Mouse (Mus musculus): ENCODE results near the gene 5730522E02Rik.

The 5730522E02Rik gene

DNA sequence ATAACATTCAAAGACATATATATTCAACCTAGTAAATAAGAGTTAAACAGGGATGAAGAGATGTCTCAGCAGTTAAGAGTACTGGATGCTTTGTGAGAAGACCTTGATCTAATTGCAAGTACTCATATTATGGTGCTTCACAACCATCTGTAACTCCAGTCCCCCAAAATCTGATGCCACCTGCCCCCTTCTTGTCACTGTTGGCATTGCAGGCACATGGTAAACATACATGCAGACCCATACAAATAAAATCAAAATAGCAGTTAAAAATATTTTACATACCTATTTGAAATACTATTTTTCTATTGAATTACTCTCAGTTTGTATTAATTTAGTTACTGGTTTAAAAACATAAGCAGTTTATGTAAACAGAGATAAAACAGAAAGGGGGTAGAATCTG is 84.6 kb downstream of the 5730522E02Rik start:
- no peak for DNase-seq

DNA sequence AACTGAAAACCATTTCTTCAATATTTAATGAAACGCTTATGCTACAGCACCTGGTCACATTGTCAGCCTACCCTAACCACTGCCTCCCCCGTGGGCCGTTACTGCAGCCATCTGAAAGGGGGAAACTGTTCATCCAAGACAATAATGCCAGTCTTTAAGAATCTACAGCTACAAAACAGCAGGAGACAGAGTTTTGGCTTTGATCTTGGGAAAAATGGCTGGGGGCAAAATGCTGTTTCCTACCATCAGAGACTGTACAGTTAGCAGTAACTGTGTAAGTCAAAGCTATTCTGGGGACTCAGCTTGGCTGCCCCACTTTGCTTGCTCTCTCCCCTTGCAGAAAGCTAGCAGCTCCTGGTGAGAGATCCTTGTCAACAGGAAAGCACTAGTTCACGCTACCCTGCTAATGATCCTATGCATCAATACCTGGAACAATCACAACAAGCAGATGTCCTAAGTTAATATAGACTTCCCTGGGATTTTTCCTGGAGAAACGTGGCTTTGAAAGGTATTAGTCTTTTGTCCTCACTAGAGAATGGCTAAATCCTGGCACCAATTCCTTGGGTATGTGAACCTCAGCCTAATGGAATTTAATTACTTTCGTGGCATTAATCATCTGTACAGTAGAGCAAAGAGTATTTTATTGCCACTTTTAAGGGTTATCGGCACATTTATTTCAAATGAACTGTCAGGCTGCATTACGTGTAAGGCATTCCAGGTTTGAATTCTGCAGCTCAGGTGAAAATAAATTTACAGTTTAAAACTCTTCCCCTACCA is 89.6 kb downstream of the 5730522E02Rik start:
- DNase-seq: no peak

DNA sequence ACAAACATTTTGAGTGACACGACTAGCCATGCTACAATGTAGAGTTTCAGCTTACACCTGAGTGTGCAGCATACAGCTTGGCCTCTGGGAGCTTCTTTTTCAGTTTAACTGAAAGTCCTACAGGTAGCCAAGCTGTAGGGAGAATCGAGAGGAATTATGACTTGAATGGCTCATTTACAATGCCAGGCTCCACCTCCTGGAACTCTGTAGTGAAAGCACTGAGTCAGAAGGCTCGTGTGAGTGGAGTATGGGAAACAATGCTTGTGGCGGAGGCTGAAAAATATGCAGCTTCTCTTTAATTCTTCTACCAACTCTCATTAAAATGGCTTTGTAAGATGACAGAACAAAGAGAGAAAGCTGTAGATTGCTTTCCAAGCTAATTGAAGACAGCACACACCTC is 92.9 kb downstream of the 5730522E02Rik start:
- DNase-seq: no peak

DNA sequence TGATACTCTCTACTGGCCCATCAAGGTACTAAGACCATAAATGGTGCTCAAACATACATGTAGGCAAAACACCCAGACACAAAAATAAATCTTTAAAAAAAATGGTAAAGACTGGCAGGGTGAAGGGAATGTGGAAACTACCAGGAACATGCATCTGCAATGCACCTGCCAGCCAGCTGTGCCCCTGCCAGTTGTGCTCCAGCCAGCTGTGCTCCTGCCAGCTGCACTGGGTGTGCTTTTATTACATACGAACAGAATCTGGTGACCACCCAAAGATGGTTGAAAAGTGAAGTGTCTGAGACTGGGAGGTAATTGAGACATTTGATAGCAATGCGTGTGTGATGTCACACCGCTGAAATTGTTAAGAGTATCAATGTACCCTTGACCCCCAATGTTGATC is 98.4 kb downstream of the 5730522E02Rik start:
- no peak for DNase-seq

DNA sequence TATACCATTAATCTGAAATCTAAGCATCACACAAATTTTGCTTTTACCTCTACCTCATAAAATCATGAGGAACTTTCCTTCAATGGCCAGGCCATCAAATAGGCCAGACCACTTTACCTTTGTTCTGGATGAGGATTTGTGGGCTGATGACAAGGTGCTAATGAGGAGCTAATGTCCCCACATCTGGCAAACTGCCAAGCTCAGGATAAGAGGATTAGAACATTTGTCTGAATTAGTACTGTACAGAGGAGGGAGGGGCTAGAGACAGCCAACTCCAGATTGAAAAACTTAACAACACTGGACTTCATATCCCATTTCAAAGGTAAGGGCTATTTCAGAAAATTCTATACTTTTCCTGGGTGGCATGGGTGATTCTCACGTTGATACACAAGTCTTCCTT is 101.9 kb downstream of the 5730522E02Rik start:
- no peak for DNase-seq

DNA sequence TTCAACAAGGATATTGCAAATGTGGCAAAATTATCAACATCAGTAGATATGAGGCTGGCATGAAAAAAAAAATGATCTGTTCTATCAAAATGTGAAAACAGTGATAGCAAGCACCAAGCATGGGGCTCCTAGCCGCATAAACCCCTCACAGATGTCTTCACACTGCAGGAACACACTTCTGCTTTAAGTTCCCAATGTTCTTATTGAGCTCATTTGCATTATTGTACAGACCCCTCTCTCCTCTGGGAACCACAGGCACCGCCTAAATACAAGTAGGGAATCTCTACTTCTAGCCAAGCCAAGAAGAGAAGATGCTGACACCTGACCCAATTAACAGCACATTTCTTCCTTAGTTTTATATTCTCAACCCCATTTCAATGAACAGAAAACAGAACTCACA is 105.9 kb downstream of the 5730522E02Rik start:
- DNase-seq: no peak

GRCm38 (mm10) chr11:26103698-26104097 is 106.9 kb downstream of the 5730522E02Rik start:
- DNase-seq: no peak

- no peak for DNase-seq
Measured at GRCm38 (mm10) chr11:26102878-26103277, 107.7 kb downstream of the 5730522E02Rik start.

DNA sequence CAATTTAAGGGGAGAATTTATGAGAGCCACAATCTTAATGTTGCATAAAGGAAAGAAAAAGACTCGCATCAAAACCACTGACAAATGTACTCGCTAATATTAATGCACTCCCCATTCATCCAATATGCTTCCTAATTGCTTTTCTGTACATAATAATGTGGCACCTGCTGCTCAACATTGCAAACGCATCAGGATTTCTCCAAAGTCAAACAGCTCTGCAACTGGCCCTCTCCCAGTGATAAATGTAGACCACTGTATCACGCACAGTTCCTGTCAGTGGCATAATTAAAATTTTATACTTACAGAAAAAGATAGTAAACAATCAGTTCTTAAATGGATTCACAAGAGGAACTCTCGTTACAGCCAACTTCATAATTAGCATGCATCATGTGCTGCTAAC is 110.5 kb downstream of the 5730522E02Rik start:
- no peak for DNase-seq

DNA sequence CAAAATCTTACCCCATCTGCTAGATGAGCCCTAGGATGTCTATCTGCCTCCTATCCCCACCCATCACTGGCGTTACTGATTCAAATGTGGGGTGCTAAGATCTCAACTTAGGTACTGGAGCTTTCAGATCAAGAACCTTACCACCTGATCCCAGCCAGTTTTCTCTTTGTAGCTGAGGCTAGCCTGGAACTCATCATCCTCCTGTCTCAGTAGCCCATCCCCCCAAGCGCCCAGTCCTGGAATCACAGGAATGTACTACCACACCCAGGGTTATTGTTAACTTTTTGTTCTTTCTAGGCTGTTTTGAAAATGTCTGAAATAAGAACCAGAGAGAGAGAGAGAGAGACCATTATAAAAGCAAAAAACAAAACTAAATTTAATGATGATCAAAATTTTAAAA is 111.6 kb downstream of the 5730522E02Rik start:
- no peak for DNase-seq

- no peak for DNase-seq
Measured at GRCm38 (mm10) chr11:26096095-26096494, 114.5 kb downstream of the 5730522E02Rik start.

GRCm38 (mm10) chr11:26088993-26089392 is 121.6 kb downstream of the 5730522E02Rik start:
- no peak for DNase-seq

- no peak for DNase-seq
Measured at GRCm38 (mm10) chr11:26086679-26087078, 123.9 kb downstream of the 5730522E02Rik start.

DNA sequence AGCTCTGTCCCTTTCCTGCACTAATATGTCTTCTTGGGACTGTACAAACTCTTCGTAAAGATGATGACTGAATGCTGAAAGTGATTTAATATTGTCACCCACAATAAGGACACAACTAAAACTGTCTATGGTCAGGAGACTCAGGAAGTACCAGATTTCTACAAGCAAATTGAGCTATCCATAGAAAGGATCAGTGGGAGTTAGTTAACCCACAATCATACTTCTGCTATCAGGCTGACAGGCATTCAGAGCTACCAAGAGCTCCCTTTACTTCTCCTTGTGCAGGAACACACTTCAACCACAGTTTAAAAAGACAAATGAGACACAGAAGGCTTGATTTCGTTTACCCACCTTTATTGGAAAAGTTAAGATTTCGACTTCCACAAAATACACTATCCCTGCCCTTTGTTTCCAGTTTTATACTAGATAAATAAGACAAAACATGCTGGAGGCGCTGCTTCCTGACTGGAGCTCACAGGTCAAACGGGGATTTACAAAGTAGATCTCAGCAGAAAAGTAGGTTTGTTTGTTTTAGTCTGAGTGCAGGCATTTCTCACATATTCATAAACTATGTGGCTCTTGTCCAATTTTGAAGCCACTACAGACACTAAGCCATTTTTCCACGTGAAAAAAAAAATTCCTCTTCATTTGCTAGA is 125.1 kb downstream of the 5730522E02Rik start:
- DNase-seq: no peak

GRCm38 (mm10) chr11:26076335-26076734 is 134.2 kb downstream of the 5730522E02Rik start:
- DNase-seq: no peak

- no peak for DNase-seq
Measured at GRCm38 (mm10) chr11:26075536-26075935, 135.0 kb downstream of the 5730522E02Rik start.

DNA sequence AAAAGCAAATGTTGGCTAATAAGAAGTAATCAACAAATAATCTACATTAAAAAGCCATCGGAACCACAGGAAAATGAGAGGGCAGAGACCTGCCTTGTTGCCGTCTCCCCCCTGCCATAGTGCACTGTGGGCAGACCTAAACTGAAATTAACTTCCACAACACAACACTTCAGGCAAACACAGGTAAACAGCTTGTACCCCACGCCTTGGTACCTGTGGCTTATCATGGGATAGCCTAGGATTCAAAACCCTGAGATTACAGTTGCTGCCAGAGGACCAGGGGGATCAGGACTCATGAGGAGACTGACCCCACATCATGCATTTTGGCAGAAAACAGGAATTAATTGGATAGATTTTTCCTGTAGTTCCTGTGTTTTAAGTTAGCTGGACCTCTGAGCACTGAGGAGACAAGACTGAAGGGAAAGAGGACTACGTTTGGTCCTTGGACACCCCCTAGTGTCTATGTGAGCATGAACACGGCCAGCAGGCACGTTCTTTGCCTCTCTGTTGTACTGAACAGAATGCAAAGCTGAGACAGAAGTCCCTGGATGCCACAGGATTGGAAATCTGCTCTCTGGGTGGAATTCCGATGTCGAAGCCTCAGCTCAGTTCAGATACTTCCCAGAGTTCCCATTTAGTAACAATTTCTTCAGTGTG is 136.8 kb downstream of the 5730522E02Rik start:
- peak; percentile 11 for DNase-seq

GRCm38 (mm10) chr11:26072101-26072500 is 138.5 kb downstream of the 5730522E02Rik start:
- DNase-seq: no peak

DNA sequence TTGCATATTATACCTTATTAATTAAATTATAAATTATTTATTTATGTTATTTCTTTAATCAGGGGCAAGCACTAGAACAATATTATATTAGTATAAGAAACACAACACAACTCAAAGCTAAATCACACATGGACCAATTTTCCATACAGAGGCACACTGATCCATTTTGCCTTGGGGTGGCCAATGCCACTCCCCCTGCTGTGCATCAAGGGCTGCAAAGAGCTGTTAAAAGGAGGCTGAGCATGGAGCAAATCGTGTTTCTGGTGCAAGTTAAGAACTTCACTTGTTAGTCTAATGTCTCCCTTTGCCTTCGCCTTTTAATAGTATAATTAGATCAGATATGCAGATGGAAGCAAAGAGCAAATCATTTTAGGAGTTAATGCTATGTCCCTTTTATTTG is 147.3 kb downstream of the 5730522E02Rik start:
- no peak for DNase-seq

DNA sequence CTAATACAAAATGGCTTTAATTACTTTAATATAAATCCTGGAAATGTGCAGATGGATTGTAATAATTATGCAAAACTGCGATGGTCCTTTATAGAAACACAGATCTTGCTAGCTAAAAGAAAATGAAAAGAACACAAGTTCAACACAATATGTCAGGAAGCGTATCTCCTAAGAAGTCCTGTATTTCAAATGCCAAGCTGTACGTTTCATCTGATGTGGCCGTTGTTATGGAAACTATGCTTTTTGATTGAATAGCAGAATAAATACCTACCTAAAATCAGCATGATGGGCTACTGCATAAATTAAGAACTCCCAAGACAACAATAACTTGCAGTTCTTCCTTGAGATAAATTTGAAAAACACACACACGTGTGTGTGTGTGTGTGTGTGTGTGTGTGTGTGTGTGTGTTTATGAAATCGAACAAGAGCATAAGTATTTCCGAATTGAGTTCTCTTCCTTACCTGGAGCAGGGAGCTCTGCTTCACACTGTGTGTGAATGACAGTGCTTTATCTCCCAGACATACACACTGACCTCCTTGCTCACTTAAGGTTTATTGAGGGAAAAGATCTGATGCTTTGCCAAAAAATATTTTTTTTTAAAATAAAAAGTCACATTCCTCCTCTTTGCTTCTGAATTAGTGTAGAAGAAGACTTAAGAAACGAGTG is 149.0 kb downstream of the 5730522E02Rik start:
- no peak for DNase-seq

- DNase-seq: no peak
Measured at GRCm38 (mm10) chr11:26013527-26013926, 197.0 kb downstream of the 5730522E02Rik start.

DNA sequence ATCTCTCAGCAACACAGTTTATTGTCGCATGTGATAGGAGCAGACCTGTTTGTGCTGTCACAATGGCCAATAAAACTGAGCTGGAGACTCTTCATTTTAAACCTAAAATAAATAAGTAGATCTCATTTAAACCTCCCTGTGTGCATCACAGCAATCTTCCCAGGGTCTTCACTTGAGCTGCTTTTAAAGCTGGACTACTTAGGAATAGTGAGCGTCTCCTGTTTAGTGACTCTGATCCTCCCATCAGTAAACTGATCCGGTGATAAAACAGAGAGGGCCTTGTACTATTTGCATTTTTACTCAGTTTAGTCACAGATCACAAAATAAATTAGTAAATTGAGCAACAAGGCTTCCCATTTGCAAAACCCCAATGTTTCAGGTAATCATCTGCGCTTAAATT is 206.5 kb downstream of the 5730522E02Rik start:
- no peak for DNase-seq

DNA sequence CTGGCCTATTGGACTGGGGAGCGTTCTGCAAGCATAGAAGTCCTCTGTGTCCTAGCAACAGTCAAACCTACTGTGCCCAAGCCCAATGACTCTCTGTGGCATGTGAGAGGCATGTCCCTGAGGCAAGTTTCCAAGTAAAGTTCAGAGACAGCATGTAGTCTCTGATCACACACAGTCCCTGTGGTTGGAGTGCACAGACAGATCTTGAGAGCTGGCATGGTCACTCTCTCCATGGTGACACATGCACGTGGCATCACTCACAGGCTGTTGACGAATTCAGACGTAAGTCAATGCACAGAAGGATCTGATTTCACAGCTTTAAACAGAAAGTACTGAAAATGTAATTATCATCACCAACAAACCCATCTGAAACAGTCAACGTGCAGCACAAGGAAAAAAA is 210.8 kb downstream of the 5730522E02Rik start:
- DNase-seq: no peak
